Mouse (Mus musculus): ENCODE data around the gene Rictor. TPM values are rescaled to one million over a fixed set of nuclear protein-coding genes. Genes with fewer than 3 reads are reported as not detected.
A peak's percentile ranks its signal among the peaks of the same experiment; 100 is the strongest.

Gene Rictor
- 35.5 and 43.7 TPM in 2 replicates for polyA plus RNA-seq (2015; fragmentation: Nextera tagmentation; extraction: Ambion mirVana)

DNA sequence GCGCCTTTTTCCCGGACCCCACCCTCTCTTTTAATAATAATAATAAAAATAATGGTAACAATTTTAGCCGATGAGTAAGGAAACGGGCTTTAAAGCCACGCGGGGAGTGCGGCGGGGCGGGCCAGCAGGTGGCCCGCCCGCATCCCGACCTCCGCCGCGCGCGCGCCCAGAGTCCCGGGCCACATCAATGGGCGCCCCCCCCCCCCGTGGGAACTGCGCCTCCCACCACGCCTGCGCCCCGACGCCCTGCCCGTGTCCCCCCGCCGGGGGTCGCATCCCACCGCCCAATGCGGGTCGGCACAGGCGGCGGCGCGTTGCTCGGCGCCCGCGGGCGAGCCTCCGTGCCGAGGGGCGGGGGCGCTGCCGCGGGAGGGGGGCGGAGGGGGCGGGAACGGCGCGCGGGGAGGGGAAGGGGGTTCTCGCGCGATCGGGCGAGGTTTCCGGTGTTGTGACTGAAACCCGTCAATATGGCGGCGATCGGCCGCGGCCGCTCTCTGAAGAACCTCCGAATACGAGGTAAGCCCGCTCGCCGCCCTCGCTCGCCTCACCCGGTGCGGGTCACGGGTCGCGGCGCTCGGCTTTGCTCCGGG is at the start of gene Rictor:
TSS of gene Rictor (plus strand) at position 444 of the 590 bp plus-strand sequence.
- TF ChIP-seq EP300 (IDR thresholded peaks at IDR 0.05) (no peak), CTCF (IDR thresholded peaks at IDR 0.05) (no peak)
- WGBS = under 1% methylated on average over 46 of the region's 82 CpGs

DNA sequence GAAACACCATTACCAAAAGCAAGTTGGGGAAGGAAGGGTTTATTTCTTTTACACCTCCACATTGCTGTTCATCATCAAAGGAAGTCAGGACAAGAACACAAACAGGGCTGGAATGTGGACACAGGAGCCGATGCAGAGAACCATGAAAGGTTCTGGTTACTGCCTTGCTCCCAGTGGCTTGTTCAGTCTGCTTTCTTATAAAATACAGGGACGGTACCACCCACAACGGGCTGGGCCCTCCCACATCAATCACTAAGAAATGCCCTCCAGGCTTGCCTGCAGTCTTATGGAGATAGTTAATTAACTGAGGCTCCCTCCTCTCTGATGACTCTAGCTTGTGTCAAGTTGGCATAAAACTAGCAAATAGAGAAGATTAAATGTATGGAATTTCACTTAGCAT is 46.2 kb upstream of the Rictor start:
- no peaks in the 10 kb centered on the region for H3K9me3 ChIP-seq (ENCODE audit: low read length)
- no peak overlapping the region for H3K9ac ChIP-seq (replicated peaks; ENCODE audit: low read depth)
- no peaks in the 10 kb centered on the region for H3K27me3 ChIP-seq (replicated peaks; ENCODE audit: insufficient read depth, low read length)
- no peaks in the 10 kb centered on the region for H3K36me3 ChIP-seq (ENCODE audit: insufficient read depth, low read length)
- ATAC-seq (no peak), DNase-seq (ENCODE audit: low spot score) (no peak)
- no peak for TF ChIP-seq CTCF (IDR thresholded peaks at IDR 0.05)
- TF ChIP-seq EP300 (IDR thresholded peaks at IDR 0.05) = no peak
- no peak overlapping the region for H3K4me2 ChIP-seq (replicated peaks; ENCODE audit: low read depth, low read length)
- WGBS = 49% methylated on average over 3 of the region's 3 CpGs
- no peak overlapping the region for H3K27ac ChIP-seq (ENCODE audit: low read length)
- no peak overlapping the region for H3K4me3 ChIP-seq (ENCODE audit: low read depth, low read length)
- H3K4me1 ChIP-seq (ENCODE audit: insufficient read depth, low read depth, low read length) = no peaks in the 10 kb centered on the region

More for the DNA sequence above, at the start of gene Rictor:
- H3K27me3 ChIP-seq (replicated peaks; ENCODE audit: insufficient read depth, low read length) = no peaks in the 10 kb centered on the region; the same call in 1 of the 2 replicates
- peak within 1 kb of the TSS; percentile 98 for H3K27ac ChIP-seq (ENCODE audit: low read length)
- H3K9me3 ChIP-seq (ENCODE audit: low read length) = no peaks in the 10 kb centered on the region
- peak within 1 kb of the TSS; percentile 100 for H3K4me3 ChIP-seq (ENCODE audit: low read depth, low read length)
- H3K9ac ChIP-seq (replicated peaks; ENCODE audit: low read depth) = peak within 1 kb of the TSS; percentile 99
- ATAC-seq = peak; percentile 88
- peak within 1 kb of the TSS; percentile 91 for H3K4me2 ChIP-seq (replicated peaks; ENCODE audit: low read depth, low read length)
- peaks cover 6% of the 10 kb centered on the region; the same call in 1 of the 2 replicates for H3K4me1 ChIP-seq (ENCODE audit: insufficient read depth, low read depth, low read length)
- DNase-seq (ENCODE audit: low spot score) = peak; percentile 92
- no peaks in the 10 kb centered on the region for H3K36me3 ChIP-seq (ENCODE audit: insufficient read depth, low read length)

DNA sequence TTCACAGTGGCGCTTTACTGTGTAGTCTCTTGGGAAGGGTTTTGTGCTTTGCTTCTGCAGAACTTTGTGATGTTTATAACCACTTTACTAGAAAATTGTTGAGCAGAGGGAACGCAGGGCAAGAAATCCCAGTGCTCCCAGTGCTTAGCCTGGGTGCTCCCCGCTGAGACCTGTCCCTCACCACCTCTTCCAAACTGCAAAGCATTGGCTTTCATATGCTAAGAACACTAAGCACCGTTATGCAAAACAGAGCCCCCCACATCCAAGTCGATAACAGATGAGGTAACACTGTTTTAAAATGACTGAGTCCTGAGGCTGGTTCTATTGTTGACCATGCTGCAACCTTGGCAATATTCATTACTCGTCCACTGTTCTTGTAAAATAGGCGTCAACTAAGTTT is 44.2 kb upstream of the Rictor start:
- Histone ChIP-seq H3K36me3 (ENCODE audit: insufficient read depth, low read length) (no peaks in the 10 kb centered on the region), H3K4me1 (ENCODE audit: insufficient read depth, low read depth, low read length) (no peaks in the 10 kb centered on the region), H3K4me3 (ENCODE audit: low read depth, low read length) (no peak overlapping the region), H3K27ac (ENCODE audit: low read length) (no peak overlapping the region), H3K27me3 (replicated peaks; ENCODE audit: insufficient read depth, low read length) (no peaks in the 10 kb centered on the region), H3K9me3 (ENCODE audit: low read length) (no peaks in the 10 kb centered on the region), H3K9ac (replicated peaks; ENCODE audit: low read depth) (no peak overlapping the region), H3K4me2 (replicated peaks; ENCODE audit: low read depth, low read length) (no peak overlapping the region)
- TF ChIP-seq EP300 (IDR thresholded peaks at IDR 0.05) (no peak), CTCF (IDR thresholded peaks at IDR 0.05) (no peak)
- ATAC-seq (no peak), DNase-seq (ENCODE audit: low spot score) (no peak)
- 69% methylated on average over 7 of the region's 7 CpGs for WGBS

DNA sequence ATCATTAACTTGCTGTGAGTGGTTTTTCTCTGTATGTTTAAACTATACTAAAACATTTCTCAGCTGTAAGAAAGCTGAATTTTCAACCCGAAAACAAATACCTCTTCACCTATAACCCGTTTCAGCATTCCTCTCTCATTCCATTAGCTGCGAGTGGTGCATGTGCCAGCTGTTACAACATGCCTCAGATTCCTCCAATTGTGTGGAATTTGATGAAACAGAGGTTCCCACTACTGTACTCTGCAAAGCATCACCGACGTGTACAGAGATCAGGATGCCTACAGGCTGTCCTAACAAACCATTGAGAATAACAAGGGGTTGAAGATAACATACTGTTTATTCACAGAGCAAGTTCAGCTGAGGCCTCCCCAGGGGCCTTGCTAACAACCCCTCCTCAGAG is 42.1 kb upstream of the Rictor start:
- Histone ChIP-seq H3K36me3 (ENCODE audit: insufficient read depth, low read length) (no peaks in the 10 kb centered on the region), H3K9me3 (ENCODE audit: low read length) (no peaks in the 10 kb centered on the region), H3K4me3 (ENCODE audit: low read depth, low read length) (no peak overlapping the region), H3K27ac (ENCODE audit: low read length) (no peak overlapping the region), H3K4me2 (replicated peaks; ENCODE audit: low read depth, low read length) (no peak overlapping the region), H3K9ac (replicated peaks; ENCODE audit: low read depth) (no peak overlapping the region), H3K27me3 (replicated peaks; ENCODE audit: insufficient read depth, low read length) (no peaks in the 10 kb centered on the region), H3K4me1 (ENCODE audit: insufficient read depth, low read depth, low read length) (no peaks in the 10 kb centered on the region)
- TF ChIP-seq CTCF (IDR thresholded peaks at IDR 0.05) = no peak
- TF ChIP-seq EP300 (IDR thresholded peaks at IDR 0.05) = peak; percentile 41; the same call in 1 of the 2 replicates
- WGBS = 13% methylated on average over 5 of the region's 5 CpGs
- ATAC-seq (peak; percentile 30; the same call in 1 of the 2 replicates), DNase-seq (ENCODE audit: low spot score) (peak; percentile 26)

DNA sequence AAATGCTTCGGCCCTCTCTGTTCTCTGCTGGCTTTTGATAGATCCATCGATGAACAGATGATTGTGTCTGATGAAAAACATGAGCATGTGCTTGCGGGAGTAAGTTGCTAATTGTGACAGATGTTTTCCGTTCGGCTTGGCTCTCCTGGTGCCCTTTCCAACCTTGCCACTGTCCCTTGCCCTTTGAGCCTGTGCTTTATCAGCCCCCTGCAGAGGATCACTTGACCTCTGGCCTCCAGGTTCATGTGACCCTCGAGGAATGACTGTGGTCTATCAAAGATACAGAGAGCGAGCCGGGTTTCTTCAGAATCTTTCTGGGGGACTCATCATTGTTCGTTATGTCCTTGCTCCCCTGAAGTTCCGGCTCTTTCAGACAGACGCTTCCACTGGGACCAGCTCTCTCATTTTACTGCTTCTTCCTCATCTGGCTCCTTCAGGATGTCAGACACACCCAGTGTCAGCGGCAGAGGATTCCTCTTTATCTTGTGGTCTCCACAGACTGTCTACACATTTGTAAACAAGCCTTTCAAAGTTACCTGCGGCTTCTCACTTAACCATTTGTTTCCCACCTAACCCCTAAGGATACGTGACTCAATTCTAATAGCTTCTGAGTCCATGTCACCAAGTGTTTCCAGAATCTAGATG is 39.3 kb upstream of the Rictor start:
- no peaks in the 10 kb centered on the region for H3K27me3 ChIP-seq (replicated peaks; ENCODE audit: insufficient read depth, low read length)
- H3K9ac ChIP-seq (replicated peaks; ENCODE audit: low read depth) = no peak overlapping the region
- no peak overlapping the region for H3K4me3 ChIP-seq (ENCODE audit: low read depth, low read length)
- TF ChIP-seq CTCF (IDR thresholded peaks at IDR 0.05) (no peak), EP300 (IDR thresholded peaks at IDR 0.05) (no peak)
- H3K9me3 ChIP-seq (ENCODE audit: low read length) = no peaks in the 10 kb centered on the region
- H3K36me3 ChIP-seq (ENCODE audit: insufficient read depth, low read length) = no peaks in the 10 kb centered on the region
- WGBS = 32% methylated on average over 14 of the region's 14 CpGs
- H3K4me2 ChIP-seq (replicated peaks; ENCODE audit: low read depth, low read length) = no peak overlapping the region
- DNase-seq (ENCODE audit: low spot score) (no peak), ATAC-seq (no peak)
- H3K27ac ChIP-seq (ENCODE audit: low read length) = no peak overlapping the region
- no peaks in the 10 kb centered on the region for H3K4me1 ChIP-seq (ENCODE audit: insufficient read depth, low read depth, low read length)

DNA sequence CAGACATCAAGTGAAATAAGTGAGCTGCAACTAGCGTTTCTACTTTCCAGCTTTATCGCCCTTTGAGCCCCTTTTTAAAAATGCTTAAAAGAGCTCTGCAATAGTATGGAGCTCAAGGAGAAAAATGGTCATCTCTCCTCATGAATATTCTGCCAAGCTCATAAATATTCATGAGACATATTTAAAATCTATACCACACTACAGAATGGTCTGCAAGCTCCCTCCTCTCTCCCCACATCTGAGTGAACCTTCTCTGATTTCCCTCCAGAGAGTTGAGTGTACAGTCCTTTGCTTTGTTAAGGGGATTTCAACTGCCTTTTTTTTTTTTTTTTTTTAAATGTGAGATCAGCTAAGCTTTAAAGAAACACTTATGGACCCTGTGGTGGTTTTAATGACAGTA is 29.7 kb upstream of the Rictor start:
- H3K4me2 ChIP-seq (replicated peaks; ENCODE audit: low read depth, low read length) = no peak overlapping the region

More for the DNA sequence above, 29.7 kb upstream of the Rictor start:
- no peak overlapping the region for H3K4me3 ChIP-seq (ENCODE audit: low read depth, low read length)
- H3K27ac ChIP-seq (ENCODE audit: low read length) = no peak overlapping the region
- no peaks in the 10 kb centered on the region for H3K4me1 ChIP-seq (ENCODE audit: insufficient read depth, low read depth, low read length)
- TF ChIP-seq EP300 (IDR thresholded peaks at IDR 0.05) (no peak), CTCF (IDR thresholded peaks at IDR 0.05) (no peak)
- ATAC-seq (no peak), DNase-seq (ENCODE audit: low spot score) (no peak)
- H3K9ac ChIP-seq (replicated peaks; ENCODE audit: low read depth) = no peak overlapping the region
- H3K27me3 ChIP-seq (replicated peaks; ENCODE audit: insufficient read depth, low read length) = no peaks in the 10 kb centered on the region
- no peaks in the 10 kb centered on the region for H3K36me3 ChIP-seq (ENCODE audit: insufficient read depth, low read length)
- 79% methylated on average over 2 of the region's 2 CpGs for WGBS
- no peaks in the 10 kb centered on the region for H3K9me3 ChIP-seq (ENCODE audit: low read length)

Data from lung, postnatal 0 days (tissue).